Mouse (Mus musculus): ENCODE data around the gene Txndc8.

The Txndc8 gene

GRCm38 (mm10) chr4:58009024-58009423 is at the start of gene Txndc8:
Txndc8 (minus strand) TSS chr4:58009124.
- no peak for DNase-seq (ENCODE audit: low spot score)

- DNase-seq (ENCODE audit: low spot score) = no peak
Measured at GRCm38 (mm10) chr4:58055653-58056052, 46.7 kb upstream of the Txndc8 start.

GRCm38 (mm10) chr4:58054441-58054840 is 45.5 kb upstream of the Txndc8 start:
- no peak for DNase-seq (ENCODE audit: low spot score)

- no peak for DNase-seq (ENCODE audit: low spot score)
Measured at GRCm38 (mm10) chr4:58050746-58051145, 41.8 kb upstream of the Txndc8 start.

GRCm38 (mm10) chr4:58050276-58050675 is 41.4 kb upstream of the Txndc8 start:
- DNase-seq (ENCODE audit: low spot score) = no peak

- no peak for DNase-seq (ENCODE audit: low spot score)
Measured at GRCm38 (mm10) chr4:58044833-58045232, 35.9 kb upstream of the Txndc8 start.

- DNase-seq (ENCODE audit: low spot score) = no peak
Measured at GRCm38 (mm10) chr4:58044356-58044755, 35.4 kb upstream of the Txndc8 start.

- DNase-seq (ENCODE audit: low spot score) = no peak
Measured at GRCm38 (mm10) chr4:58040093-58040492, 31.2 kb upstream of the Txndc8 start.

- no peak for DNase-seq (ENCODE audit: low spot score)
Measured at GRCm38 (mm10) chr4:58037096-58037705, 28.3 kb upstream of the Txndc8 start.

- DNase-seq (ENCODE audit: low spot score) = no peak
Measured at GRCm38 (mm10) chr4:58034663-58035062, 25.7 kb upstream of the Txndc8 start.

- DNase-seq (ENCODE audit: low spot score) = no peak
Measured at GRCm38 (mm10) chr4:58032714-58033113, 23.8 kb upstream of the Txndc8 start.

GRCm38 (mm10) chr4:58003501-58003900 is 5.4 kb downstream of the Txndc8 start:
- no peak for DNase-seq (ENCODE audit: low spot score)

GRCm38 (mm10) chr4:57991425-57991824 is 17.5 kb downstream of the Txndc8 start:
- no peak for DNase-seq (ENCODE audit: low spot score)

GRCm38 (mm10) chr4:57974400-57975117 is 34.4 kb downstream of the Txndc8 start:
- no peak for DNase-seq (ENCODE audit: low spot score)

GRCm38 (mm10) chr4:57973592-57974268 is 35.2 kb downstream of the Txndc8 start:
- no peak for DNase-seq (ENCODE audit: low spot score)

GRCm38 (mm10) chr4:57970285-57970684 is 38.6 kb downstream of the Txndc8 start:
- no peak for DNase-seq (ENCODE audit: low spot score)

- DNase-seq (ENCODE audit: low spot score) = no peak
Measured at GRCm38 (mm10) chr4:57967195-57967594, 41.7 kb downstream of the Txndc8 start.

GRCm38 (mm10) chr4:57965516-57965915 is 43.4 kb downstream of the Txndc8 start:
- no peak for DNase-seq (ENCODE audit: low spot score)

- DNase-seq (ENCODE audit: low spot score) = no peak
Measured at GRCm38 (mm10) chr4:57964143-57964542, 44.8 kb downstream of the Txndc8 start.

- DNase-seq (ENCODE audit: low spot score) = no peak
Measured at GRCm38 (mm10) chr4:57959056-57959455, 49.9 kb downstream of the Txndc8 start.

- DNase-seq (ENCODE audit: low spot score) = no peak
Measured at GRCm38 (mm10) chr4:57958098-57958497, 50.8 kb downstream of the Txndc8 start.

GRCm38 (mm10) chr4:57957200-57958085 is 51.5 kb downstream of the Txndc8 start:
- DNase-seq (ENCODE audit: low spot score) = no peak

Data from spleen, adult 12 weeks (tissue).